Mouse (Mus musculus) layer of hippocampus, adult 8-10 months (tissue): ENCODE measurements at regions not wholly inside any gene's neighbourhood (a gene's known extent, or its start where the extent isn't known, plus 50 kb on each side); places are given as distances from the start of the nearest gene placed in this dataset.

ENCODE experiments used
- DNase-seq, 2 experiments: peaks; one replicate each; pipeline ENCODE4 v3.0.0; 2022; ENCODE audit warnings: low spot score in 2 of 2

- DNase-seq, result no peak
Observed at GRCm38 (mm10) chr8:7799221-7799620, 861.8 kb downstream of the Efnb2 start.

GRCm38 (mm10) chr8:7796156-7796555 is 864.9 kb downstream of the Efnb2 start:
- no peak for DNase-seq

- DNase-seq, result no peak
Observed at GRCm38 (mm10) chr8:7763820-7764219, 897.2 kb downstream of the Efnb2 start.

GRCm38 (mm10) chr8:7760987-7761386 is 900.1 kb downstream of the Efnb2 start:
- no peak for DNase-seq

GRCm38 (mm10) chr8:7732726-7733125 is 928.3 kb downstream of the Efnb2 start:
- no peak for DNase-seq

- no peak for DNase-seq
Observed at GRCm38 (mm10) chr8:7721880-7722279, 939.2 kb downstream of the Efnb2 start.

GRCm38 (mm10) chr8:7718898-7719696 is 941.9 kb downstream of the Efnb2 start:
- peak; percentile 29 to 48 for DNase-seq

GRCm38 (mm10) chr8:7710764-7711163 is 950.3 kb downstream of the Efnb2 start:
- DNase-seq, result no peak

GRCm38 (mm10) chr8:7709406-7709805 is 951.6 kb downstream of the Efnb2 start:
- no peak for DNase-seq

- no peak for DNase-seq
Observed at GRCm38 (mm10) chr8:7691355-7691996, 969.6 kb downstream of the Efnb2 start.

- DNase-seq, result no peak
Observed at GRCm38 (mm10) chr8:7653804-7654203, 1007.2 kb downstream of the Efnb2 start.
